Mouse (Mus musculus): ENCODE results near the gene Clip1.

- TF ChIP-seq POLR2A (IDR thresholded peaks at IDR 0.05; ENCODE audit: extremely low read depth, insufficient read depth, low read length), result 0 out of 2 replicates have a peak, but pooled peaks have one; percentile 17
- no peak for TF ChIP-seq CTCF (IDR thresholded peaks at IDR 0.05; ENCODE audit: extremely low read depth, insufficient read depth, low read length)
Measured at GRCm38 (mm10) chr5:123675221-123675620, 9.2 kb downstream of the Clip1 start.
